Mouse (Mus musculus): ENCODE measurements around the gene Irf9.

The Irf9 gene

GRCm38 (mm10) chr14:55581981-55582681 lies 21.2 kb upstream of the Irf9 start:
- DNase-seq: no peak

GRCm38 (mm10) chr14:55584303-55584701 lies 19.1 kb upstream of the Irf9 start:
- DNase-seq: no peak

GRCm38 (mm10) chr14:55584702-55585565 lies 18.4 kb upstream of the Irf9 start, which contains the start of gene Emc9:
Emc9 (minus strand) TSS chr14:55585302.
- DNase-seq: peak; percentile 34 to 48

- no peak for DNase-seq
These were observed 17.8 kb upstream of the Irf9 start for GRCm38 (mm10) chr14:55585566-55585960.

GRCm38 (mm10) chr14:55586149-55586548 lies 17.2 kb upstream of the Irf9 start:
- DNase-seq: no peak

GRCm38 (mm10) chr14:55589271-55589670 lies 14.1 kb upstream of the Irf9 start:
- DNase-seq: no peak

GRCm38 (mm10) chr14:55589771-55590448 lies 13.5 kb upstream of the Irf9 start:
- DNase-seq: no peak

GRCm38 (mm10) chr14:55590748-55591330 lies 12.5 kb upstream of the Irf9 start, which contains the start of gene Psme2:
Psme2 (minus strand) TSS chr14:55591113.
- DNase-seq: peak; percentile 68 to 81

- DNase-seq: peak; percentile 87 to 91
These were observed 12.0 kb upstream of the Irf9 start, which contains the start of gene Rnf31 for GRCm38 (mm10) chr14:55591331-55591891. Rnf31 (plus strand) TSS chr14:55591708.

- DNase-seq: no peak
These were observed 11.1 kb upstream of the Irf9 start for GRCm38 (mm10) chr14:55592226-55592625.

GRCm38 (mm10) chr14:55596036-55596690 lies 7.2 kb upstream of the Irf9 start:
- DNase-seq: no peak

- DNase-seq: no peak
These were observed 4.6 kb upstream of the Irf9 start for GRCm38 (mm10) chr14:55598521-55599390.

GRCm38 (mm10) chr14:55603633-55604576 lies 534 bp downstream of the Irf9 start:
- DNase-seq: peak; percentile 86 to 92

- no peak for DNase-seq
These were observed 1.5 kb downstream of the Irf9 start for GRCm38 (mm10) chr14:55604823-55605222.

- no peak for DNase-seq
These were observed 2.5 kb downstream of the Irf9 start for GRCm38 (mm10) chr14:55605743-55606459.

- DNase-seq: no peak
These were observed 5.0 kb downstream of the Irf9 start for GRCm38 (mm10) chr14:55608339-55608738.

- no peak for DNase-seq
These were observed 10.0 kb downstream of the Irf9 start for GRCm38 (mm10) chr14:55613346-55613745.

- no peak for DNase-seq
These were observed 11.3 kb downstream of the Irf9 start for GRCm38 (mm10) chr14:55614565-55615178.
